Mouse (Mus musculus): ENCODE data around the gene Stx18. TPM values are rescaled to one million over a fixed set of nuclear protein-coding genes. Genes with fewer than 3 reads are reported as not detected.

Stx18 gene
- polyA plus RNA-seq, 1 experiment, result 21.2 TPM

- Histone ChIP-seq H3K4me3 (ENCODE audit: control insufficient read depth, insufficient read depth, low read length) (no peak overlapping the region), H3K4me1 (replicated peaks; ENCODE audit: control insufficient read depth, insufficient read depth, low read length) (peaks cover 4% of the 10 kb centered on the region; the same call in 1 of the 2 replicates), H3K27me3 (ENCODE audit: control insufficient read depth, insufficient read depth, low read length) (peaks cover 13% of the 10 kb centered on the region; the same call in 1 of the 2 replicates), H3K27ac (ENCODE audit: control insufficient read depth, insufficient read depth, low read length) (no peak overlapping the region), H3K36me3 (ENCODE audit: control insufficient read depth, insufficient read depth, low read length) (no peaks in the 10 kb centered on the region)
- TF ChIP-seq CTCF (IDR thresholded peaks at IDR 0.05; ENCODE audit: borderline replicate concordance, control insufficient read depth, extremely low read depth, insufficient read depth, low read length, poor library complexity) (no peak), POLR2A (IDR thresholded peaks at IDR 0.05; ENCODE audit: control insufficient read depth, extremely low read depth, insufficient read depth, low read length, poor library complexity) (no peak)
- 87% methylated on average over 9 of the region's 9 CpGs for WGBS
- no peak for DNase-seq
These were observed 119.0 kb downstream of the Stx18 start for GRCm38 (mm10) chr5:38157481-38158020.

- H3K4me1 ChIP-seq (replicated peaks; ENCODE audit: control insufficient read depth, insufficient read depth, low read length), result peaks cover 4% of the 10 kb centered on the region; the same call in 1 of the 2 replicates
- H3K27me3 ChIP-seq (ENCODE audit: control insufficient read depth, insufficient read depth, low read length), result peaks cover 13% of the 10 kb centered on the region; the same call in 1 of the 2 replicates
- no peak for DNase-seq
- peak overlapping the region; percentile 32 for H3K4me3 ChIP-seq (ENCODE audit: control insufficient read depth, insufficient read depth, low read length)
- 11% methylated on average over 17 of the region's 17 CpGs for WGBS
- H3K36me3 ChIP-seq (ENCODE audit: control insufficient read depth, insufficient read depth, low read length), result no peaks in the 10 kb centered on the region
- no peak overlapping the region for H3K27ac ChIP-seq (ENCODE audit: control insufficient read depth, insufficient read depth, low read length)
- TF ChIP-seq POLR2A (IDR thresholded peaks at IDR 0.05; ENCODE audit: control insufficient read depth, extremely low read depth, insufficient read depth, low read length, poor library complexity) (no peak), CTCF (IDR thresholded peaks at IDR 0.05; ENCODE audit: borderline replicate concordance, control insufficient read depth, extremely low read depth, insufficient read depth, low read length, poor library complexity) (no peak)
These were observed 120.0 kb downstream of the Stx18 start for GRCm38 (mm10) chr5:38158501-38158946.

GRCm38 (mm10) chr5:38158947-38159633 is 120.5 kb downstream of the Stx18 start:
- TF ChIP-seq POLR2A (IDR thresholded peaks at IDR 0.05; ENCODE audit: control insufficient read depth, extremely low read depth, insufficient read depth, low read length, poor library complexity), result no peak
- Histone ChIP-seq H3K27ac (ENCODE audit: control insufficient read depth, insufficient read depth, low read length) (no peak overlapping the region), H3K27me3 (ENCODE audit: control insufficient read depth, insufficient read depth, low read length) (peaks cover 13% of the 10 kb centered on the region; the same call in 1 of the 2 replicates), H3K4me3 (ENCODE audit: control insufficient read depth, insufficient read depth, low read length) (peak overlapping the region; percentile 32), H3K4me1 (replicated peaks; ENCODE audit: control insufficient read depth, insufficient read depth, low read length) (peaks cover 4% of the 10 kb centered on the region; the same call in 1 of the 2 replicates), H3K36me3 (ENCODE audit: control insufficient read depth, insufficient read depth, low read length) (no peaks in the 10 kb centered on the region)
- WGBS, result 1% methylated on average over 79 of the region's 79 CpGs
- DNase-seq, result peak; percentile 53

- Histone ChIP-seq H3K4me1 (replicated peaks; ENCODE audit: control insufficient read depth, insufficient read depth, low read length) (peaks cover 4% of the 10 kb centered on the region; the same call in 1 of the 2 replicates), H3K4me3 (ENCODE audit: control insufficient read depth, insufficient read depth, low read length) (peak within 1 kb of the TSS; percentile 32), H3K27me3 (ENCODE audit: control insufficient read depth, insufficient read depth, low read length) (peaks cover 13% of the 10 kb centered on the region; the same call in 1 of the 2 replicates), H3K36me3 (ENCODE audit: control insufficient read depth, insufficient read depth, low read length) (no peaks in the 10 kb centered on the region), H3K27ac (ENCODE audit: control insufficient read depth, insufficient read depth, low read length) (no peak within 1 kb of the TSS)
- 19% methylated on average over 35 of the region's 35 CpGs for WGBS
- no peak for DNase-seq
- no peak for TF ChIP-seq CTCF (IDR thresholded peaks at IDR 0.05; ENCODE audit: borderline replicate concordance, control insufficient read depth, extremely low read depth, insufficient read depth, low read length, poor library complexity)
- TF ChIP-seq POLR2A (IDR thresholded peaks at IDR 0.05; ENCODE audit: control insufficient read depth, extremely low read depth, insufficient read depth, low read length, poor library complexity), result no peak
These were observed 121.3 kb downstream of the Stx18 start, which contains the start of gene Nsg1 for GRCm38 (mm10) chr5:38159634-38160413. TSS of gene Nsg1 (minus strand) at chr5:38159907.

- Histone ChIP-seq H3K4me1 (replicated peaks; ENCODE audit: control insufficient read depth, insufficient read depth, low read length) (no peaks in the 10 kb centered on the region), H3K36me3 (ENCODE audit: control insufficient read depth, insufficient read depth, low read length) (no peaks in the 10 kb centered on the region), H3K27ac (ENCODE audit: control insufficient read depth, insufficient read depth, low read length) (no peak overlapping the region), H3K4me3 (ENCODE audit: control insufficient read depth, insufficient read depth, low read length) (no peak overlapping the region), H3K27me3 (ENCODE audit: control insufficient read depth, insufficient read depth, low read length) (no peaks in the 10 kb centered on the region)
- 90% methylated on average over 11 of the region's 11 CpGs for WGBS
- no peak for DNase-seq
- no peak for TF ChIP-seq CTCF (IDR thresholded peaks at IDR 0.05; ENCODE audit: borderline replicate concordance, control insufficient read depth, extremely low read depth, insufficient read depth, low read length, poor library complexity)
- TF ChIP-seq POLR2A (IDR thresholded peaks at IDR 0.05; ENCODE audit: control insufficient read depth, extremely low read depth, insufficient read depth, low read length, poor library complexity), result no peak
These were observed 130.0 kb downstream of the Stx18 start for GRCm38 (mm10) chr5:38168497-38168896.

GRCm38 (mm10) chr5:38173766-38174165 is 135.2 kb downstream of the Stx18 start:
- TF ChIP-seq POLR2A (IDR thresholded peaks at IDR 0.05; ENCODE audit: control insufficient read depth, extremely low read depth, insufficient read depth, low read length, poor library complexity) (no peak), CTCF (IDR thresholded peaks at IDR 0.05; ENCODE audit: borderline replicate concordance, control insufficient read depth, extremely low read depth, insufficient read depth, low read length, poor library complexity) (no peak)
- 61% methylated on average over 5 of the region's 5 CpGs for WGBS
- Histone ChIP-seq H3K27ac (ENCODE audit: control insufficient read depth, insufficient read depth, low read length) (no peak overlapping the region), H3K4me3 (ENCODE audit: control insufficient read depth, insufficient read depth, low read length) (no peak overlapping the region), H3K4me1 (replicated peaks; ENCODE audit: control insufficient read depth, insufficient read depth, low read length) (no peaks in the 10 kb centered on the region), H3K27me3 (ENCODE audit: control insufficient read depth, insufficient read depth, low read length) (no peaks in the 10 kb centered on the region), H3K36me3 (ENCODE audit: control insufficient read depth, insufficient read depth, low read length) (no peaks in the 10 kb centered on the region)
- DNase-seq, result no peak
